Mouse (Mus musculus) heart, postnatal 0 days (tissue): ENCODE measurements at regions not wholly inside any gene's neighbourhood (a gene's known extent, or its start where the extent isn't known, plus 50 kb on each side); places are given as distances from the start of the nearest gene placed in this dataset.

Experiments used
- CTCF ChIP-seq: IDR thresholded peaks from 2 replicates; pipeline ENCODE4 v1.5.1; 2016; ENCODE audit warnings: antibody characterized with exemption, control low read depth, low read depth
- EP300 ChIP-seq: IDR thresholded peaks from 2 replicates; pipeline ENCODE4 v1.6.1; 2016; ENCODE audit warnings: antibody characterized with exemption, low read depth

DNA sequence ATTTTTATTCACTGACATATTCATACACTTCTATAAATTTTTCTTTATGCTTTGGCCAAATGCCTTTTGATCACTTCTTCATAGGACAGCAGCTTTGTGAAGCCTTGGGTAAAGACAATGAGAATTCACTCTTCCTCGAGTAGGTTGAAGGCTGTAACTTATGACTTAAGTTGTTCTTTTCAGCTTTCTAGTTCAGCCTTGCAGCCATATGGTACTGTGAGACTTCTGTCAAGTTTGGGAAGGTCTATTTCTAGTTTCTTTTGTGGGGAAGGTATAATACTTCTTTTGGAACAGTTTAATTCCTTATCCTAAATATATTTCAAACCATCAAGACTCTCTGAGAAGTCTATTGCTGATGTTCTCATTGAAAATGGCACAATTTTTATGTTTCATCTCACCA lies 2413.6 kb upstream of the Gm7489 start:
- no peak for TF ChIP-seq CTCF
- no peak for TF ChIP-seq EP300
